Mouse (Mus musculus) forebrain, embryonic 14.5 days (tissue): ENCODE results near the gene Cmip. TPM values are rescaled to one million over a fixed set of nuclear protein-coding genes. Genes with fewer than 3 reads are reported as not detected.
A peak's percentile ranks its signal among the peaks of the same experiment; 100 is the strongest.

Experiments
- ATAC-seq: fragments of 200-750 bp; cut with Nextera tagmentation; 2 replicates; pipeline ENCODE4 v1.8.0; 2017; ENCODE audit warnings: mild to moderate bottlenecking, moderate library complexity
- DNase-seq: peaks from one replicate; pipeline ENCODE4 v3.0.0-alpha.2; 2015; ENCODE audit warnings: low spot score
- H3K27ac ChIP-seq: fragments of 300-500 bp; sonication (generic); 2 replicates; pipeline ENCODE4 v1.5.1; 2014; ENCODE audit warnings: low read depth, mild to moderate bottlenecking, control low read depth, low read length, moderate library complexity
- H3K27me3 ChIP-seq: fragments of 300-500 bp; sonication (generic); replicated peaks from 2 replicates; pipeline ENCODE4 v1.6.1; 2014; ENCODE audit warnings: low read length, control low read depth, mixed read lengths; ENCODE audit not compliant: control insufficient read depth, insufficient read depth
- H3K36me3 ChIP-seq: fragments of 300-500 bp; sonication (generic); 2 replicates; pipeline ENCODE4 v1.6.1; 2014; ENCODE audit warnings: low read length, control low read depth; ENCODE audit not compliant: control insufficient read depth, insufficient read depth
- H3K4me1 ChIP-seq: fragments of 300-500 bp; sonication (generic); 2 replicates; pipeline ENCODE4 v1.6.1; 2014; ENCODE audit warnings: antibody characterized with exemption, low read length, control low read depth; ENCODE audit not compliant: control insufficient read depth, insufficient read depth
- H3K4me2 ChIP-seq: fragments of 300-500 bp; sonication (generic); 2 replicates; pipeline ENCODE4 v1.6.1; 2014; ENCODE audit warnings: mild to moderate bottlenecking, control low read depth, low read length
- H3K4me3 ChIP-seq: fragments of 300-500 bp; sonication (generic); 2 replicates; pipeline ENCODE4 v1.5.1; 2014; ENCODE audit warnings: low read depth, low read length, control low read depth
- H3K9ac ChIP-seq: fragments of 300-500 bp; sonication (generic); 2 replicates; pipeline ENCODE4 v1.6.1; 2014; ENCODE audit warnings: mild to moderate bottlenecking, low read length, control low read depth, moderate library complexity
- H3K9me3 ChIP-seq: fragments of 300-500 bp; sonication (generic); replicated peaks from 2 replicates; pipeline ENCODE4 v1.6.1; 2016; ENCODE audit warnings: low read length, control low read depth, mixed read lengths; ENCODE audit not compliant: control insufficient read depth
- WGBS: fragments of 180-500 bp; shearing (Covaris S2); extraction: QIAGEN DNeasy Blood & Tissue Kit; methylation state at CpG from one replicate; pipeline ENCODE4 v1.1.7; 2014; 5-methylcytosine and 5-hydroxymethylcytosine counted together
- polyA plus RNA-seq: library from polyadenylated mRNA; unstranded; fragments of >200 nt; fragmentation: Nextera tagmentation; extraction: Ambion mirVana; gene quantifications from 2 replicates; pipeline ENCODE4 v1.2.1, GENCODE M21; 2014

Cmip gene
- polyA plus RNA-seq, 1 experiment from 2014 or later: 57.4 TPM

GRCm38 (mm10) chr8:117462701-117463284, 205.9 kb downstream of the Cmip start:
- H3K4me3 ChIP-seq: no peak overlapping the region
- no peaks in the 10 kb centered on the region for H3K9me3 ChIP-seq
- peak; percentile 50 for ATAC-seq
- H3K4me1 ChIP-seq: no peaks in the 10 kb centered on the region
- H3K27me3 ChIP-seq: no peaks in the 10 kb centered on the region
- no peak overlapping the region for H3K9ac ChIP-seq
- no peak overlapping the region for H3K4me2 ChIP-seq
- WGBS: 54% methylated on average over 11 of the region's 11 CpGs
- peaks cover 20% of the 10 kb centered on the region for H3K36me3 ChIP-seq
- peak; percentile 29 for DNase-seq
- H3K27ac ChIP-seq: peak overlapping the region; percentile 39; the same call in 1 of the 2 replicates

GRCm38 (mm10) chr8:117464525-117464924, 207.7 kb downstream of the Cmip start:
- Histone ChIP-seq H3K9me3 (no peaks in the 10 kb centered on the region), H3K27ac (no peak overlapping the region), H3K4me2 (no peak overlapping the region), H3K4me1 (no peaks in the 10 kb centered on the region), H3K9ac (no peak overlapping the region), H3K4me3 (no peak overlapping the region), H3K36me3 (peaks cover 9% of the 10 kb centered on the region; the same call in 1 of the 2 replicates), H3K27me3 (no peaks in the 10 kb centered on the region)
- ATAC-seq: no peak
- DNase-seq: no peak
- WGBS: 97% methylated on average over 6 of the region's 6 CpGs

- no peak overlapping the region for H3K4me3 ChIP-seq
- H3K36me3 ChIP-seq: peaks cover 6% of the 10 kb centered on the region; the same call in 1 of the 2 replicates
- H3K9ac ChIP-seq: no peak overlapping the region
- H3K4me1 ChIP-seq: peaks cover 3% of the 10 kb centered on the region; the same call in 1 of the 2 replicates
- H3K27me3 ChIP-seq: no peaks in the 10 kb centered on the region
- no peak overlapping the region for H3K27ac ChIP-seq
- ATAC-seq: peak; percentile 62
- no peak overlapping the region for H3K4me2 ChIP-seq
- WGBS: 36% methylated on average over 5 of the region's 5 CpGs
- no peaks in the 10 kb centered on the region for H3K9me3 ChIP-seq
- peak; percentile 95 for DNase-seq
These were observed 208.4 kb downstream of the Cmip start for GRCm38 (mm10) chr8:117465250-117465649.

- Histone ChIP-seq H3K27me3 (no peaks in the 10 kb centered on the region), H3K9me3 (no peaks in the 10 kb centered on the region), H3K27ac (no peak overlapping the region), H3K4me2 (no peak overlapping the region), H3K36me3 (no peaks in the 10 kb centered on the region), H3K4me1 (peaks cover 4% of the 10 kb centered on the region; the same call in 1 of the 2 replicates), H3K9ac (no peak overlapping the region), H3K4me3 (no peak overlapping the region)
- whole genome bisulfite sequencing: 88% methylated on average over 10 of the region's 10 CpGs
- ATAC-seq (no peak), DNase-seq (no peak)
These were observed 210.6 kb downstream of the Cmip start for GRCm38 (mm10) chr8:117467466-117467865.

GRCm38 (mm10) chr8:117469431-117470341, 212.8 kb downstream of the Cmip start:
- H3K4me3 ChIP-seq: peak overlapping the region; percentile 21
- H3K27ac ChIP-seq: peak overlapping the region; percentile 79
- H3K4me2 ChIP-seq: peak overlapping the region; percentile 50
- H3K36me3 ChIP-seq: no peaks in the 10 kb centered on the region
- no peaks in the 10 kb centered on the region for H3K9me3 ChIP-seq
- peak overlapping the region; percentile 41; the same call in 1 of the 2 replicates for H3K9ac ChIP-seq
- H3K27me3 ChIP-seq: no peaks in the 10 kb centered on the region
- H3K4me1 ChIP-seq: peaks cover 4% of the 10 kb centered on the region; the same call in 1 of the 2 replicates
- WGBS: 28% methylated on average over 16 of the region's 16 CpGs
- peak; percentile 49 for ATAC-seq
- no peak for DNase-seq

- Histone ChIP-seq H3K9ac (peak overlapping the region; percentile 41; the same call in 1 of the 2 replicates), H3K4me2 (peak overlapping the region; percentile 50), H3K9me3 (no peaks in the 10 kb centered on the region), H3K27me3 (no peaks in the 10 kb centered on the region), H3K27ac (peak overlapping the region; percentile 79), H3K4me3 (peak overlapping the region; percentile 21), H3K4me1 (peaks cover 4% of the 10 kb centered on the region; the same call in 1 of the 2 replicates), H3K36me3 (no peaks in the 10 kb centered on the region)
- ATAC-seq (peak; percentile 90), DNase-seq (peak; percentile 93)
- WGBS: 1% methylated on average over 14 of the region's 14 CpGs
These were observed 213.5 kb downstream of the Cmip start for GRCm38 (mm10) chr8:117470342-117470781.

- DNase-seq (peak; percentile 74), ATAC-seq (peak; percentile 31; the same call in 1 of the 2 replicates)
- Histone ChIP-seq H3K4me1 (peaks cover 4% of the 10 kb centered on the region; the same call in 1 of the 2 replicates), H3K27me3 (no peaks in the 10 kb centered on the region), H3K27ac (no peak overlapping the region), H3K9me3 (no peaks in the 10 kb centered on the region), H3K4me2 (no peak overlapping the region), H3K4me3 (no peak overlapping the region), H3K9ac (no peak overlapping the region), H3K36me3 (no peaks in the 10 kb centered on the region)
- WGBS: 12% methylated on average over 3 of the region's 3 CpGs
These were observed 214.3 kb downstream of the Cmip start for GRCm38 (mm10) chr8:117471174-117471573.

- WGBS: 78% methylated on average over 9 of the region's 9 CpGs
- DNase-seq: no peak
- no peaks in the 10 kb centered on the region for H3K9me3 ChIP-seq
- H3K9ac ChIP-seq: no peak overlapping the region
- no peaks in the 10 kb centered on the region for H3K36me3 ChIP-seq
- no peak overlapping the region for H3K27ac ChIP-seq
- no peaks in the 10 kb centered on the region for H3K27me3 ChIP-seq
- ATAC-seq: no peak
- H3K4me1 ChIP-seq: peaks cover 4% of the 10 kb centered on the region; the same call in 1 of the 2 replicates
- H3K4me3 ChIP-seq: no peak overlapping the region
- H3K4me2 ChIP-seq: no peak overlapping the region
These were observed 214.8 kb downstream of the Cmip start for GRCm38 (mm10) chr8:117471655-117472054.
